Mouse (Mus musculus): ENCODE measurements around the gene Dnal1. TPM values are rescaled to one million over a fixed set of nuclear protein-coding genes. Genes with fewer than 3 reads are reported as not detected.

The Dnal1 gene
- polyA plus RNA-seq, 1 experiment = not detected

DNA sequence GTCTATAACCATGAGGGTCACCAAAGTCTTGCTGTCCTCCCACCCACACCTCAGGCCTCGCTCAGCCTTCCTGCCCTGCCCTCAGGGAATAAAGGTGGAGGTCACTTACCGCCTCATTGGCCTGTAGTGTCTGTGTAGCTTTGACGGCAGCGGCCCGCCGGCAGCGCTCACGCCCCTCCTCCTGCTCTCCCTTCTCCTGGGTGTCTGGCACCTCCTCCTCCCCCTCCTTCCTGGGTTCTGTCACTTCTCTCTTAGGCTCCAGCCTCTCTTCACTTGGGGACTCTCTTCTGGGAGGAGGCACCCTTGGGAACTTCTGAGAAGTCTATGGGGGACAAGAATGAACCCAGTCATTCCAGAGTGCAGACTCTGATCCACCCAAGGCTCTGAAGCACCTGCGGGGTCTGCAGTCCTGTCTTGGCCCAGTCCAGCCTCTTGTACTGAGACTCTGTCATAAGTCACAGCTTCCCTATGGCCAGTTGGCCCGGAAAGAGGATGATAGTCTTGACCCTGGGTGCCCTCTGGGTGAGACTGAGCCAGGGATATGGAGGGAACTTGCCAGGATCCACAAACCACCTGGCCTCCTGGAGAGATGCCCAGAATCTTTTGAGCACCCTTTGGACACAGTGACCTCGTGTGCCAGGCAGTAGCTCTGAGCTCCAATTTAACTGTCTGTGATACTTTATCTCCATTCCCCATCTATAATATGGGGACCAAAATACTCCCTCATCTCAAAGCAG, 40.8 kb downstream of the Dnal1 start:
- 60% methylated on average over 11 of the region's 11 CpGs for WGBS
- no peak overlapping the region for H3K27ac ChIP-seq (ENCODE audit: insufficient read depth, low read depth, low read length)
- TF ChIP-seq POLR2A (IDR thresholded peaks at IDR 0.05; ENCODE audit: insufficient read depth, low read depth, low read length) = no peak
- no peak for TF ChIP-seq CTCF (IDR thresholded peaks at IDR 0.05; ENCODE audit: insufficient read depth, low read depth, low read length)
- H3K4me3 ChIP-seq (ENCODE audit: insufficient read depth, low read depth, low read length) = no peak overlapping the region
- H3K4me1 ChIP-seq (ENCODE audit: control insufficient read depth, insufficient read depth, low read length) = peaks cover 16% of the 10 kb centered on the region

- Histone ChIP-seq H3K27ac (ENCODE audit: insufficient read depth, low read depth, low read length) (no peak overlapping the region), H3K4me3 (ENCODE audit: insufficient read depth, low read depth, low read length) (no peak overlapping the region), H3K4me1 (ENCODE audit: control insufficient read depth, insufficient read depth, low read length) (peaks cover 14% of the 10 kb centered on the region)
- no peak for TF ChIP-seq POLR2A (IDR thresholded peaks at IDR 0.05; ENCODE audit: insufficient read depth, low read depth, low read length)
- TF ChIP-seq CTCF (IDR thresholded peaks at IDR 0.05; ENCODE audit: insufficient read depth, low read depth, low read length) = no peak
- 43% methylated on average over 2 of the region's 2 CpGs for WGBS
Measured at GRCm38 (mm10) chr12:84155523-84155871, 41.3 kb downstream of the Dnal1 start.

DNA sequence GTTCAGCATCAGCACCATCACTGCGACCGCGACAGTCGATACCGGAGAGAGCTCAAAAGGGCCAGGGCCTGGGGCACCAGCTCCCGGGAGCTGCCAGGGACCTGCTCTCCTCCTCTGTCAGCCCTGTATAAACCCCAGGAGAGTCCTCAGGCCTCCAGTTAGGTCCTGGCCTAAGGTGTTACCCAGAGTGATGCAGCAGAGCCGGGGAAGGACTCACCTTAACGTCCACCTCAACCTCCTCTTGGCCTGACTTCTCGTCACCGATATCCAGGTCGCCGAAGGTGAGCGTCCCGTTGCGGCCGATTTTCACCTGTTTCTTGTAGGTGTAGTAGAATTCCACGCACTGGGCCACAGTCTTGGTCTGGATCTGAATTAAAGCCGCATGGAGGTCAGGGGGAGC, 42.0 kb downstream of the Dnal1 start:
- no peak overlapping the region for H3K4me3 ChIP-seq (ENCODE audit: insufficient read depth, low read depth, low read length)
- 92% methylated on average over 18 of the region's 18 CpGs for WGBS
- H3K4me1 ChIP-seq (ENCODE audit: control insufficient read depth, insufficient read depth, low read length) = peaks cover 12% of the 10 kb centered on the region
- no peak for TF ChIP-seq CTCF (IDR thresholded peaks at IDR 0.05; ENCODE audit: insufficient read depth, low read depth, low read length)
- no peak for TF ChIP-seq POLR2A (IDR thresholded peaks at IDR 0.05; ENCODE audit: insufficient read depth, low read depth, low read length)
- no peak overlapping the region for H3K27ac ChIP-seq (ENCODE audit: insufficient read depth, low read depth, low read length)

DNA sequence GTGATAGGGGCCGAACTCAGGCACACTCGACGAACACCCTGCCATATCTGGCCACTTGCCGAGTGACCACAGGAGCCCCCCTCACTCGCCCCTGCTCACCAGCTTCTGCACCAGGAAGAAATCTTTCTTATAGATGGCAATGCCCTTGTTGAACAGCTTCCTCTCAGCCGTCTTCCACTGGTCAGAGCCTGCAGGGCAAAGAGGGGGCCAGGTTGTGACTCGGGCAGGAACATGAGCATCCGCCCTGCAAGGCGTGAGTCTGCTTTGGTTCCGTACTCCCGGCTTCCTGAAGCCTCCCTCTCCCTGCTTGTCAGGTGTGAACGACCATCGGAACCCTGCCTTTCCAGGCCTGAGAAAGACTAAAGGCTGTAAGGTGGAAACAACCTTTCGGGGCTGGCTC, 44.0 kb downstream of the Dnal1 start:
- peaks cover 10% of the 10 kb centered on the region for H3K4me1 ChIP-seq (ENCODE audit: control insufficient read depth, insufficient read depth, low read length)
- no peak for TF ChIP-seq POLR2A (IDR thresholded peaks at IDR 0.05; ENCODE audit: insufficient read depth, low read depth, low read length)
- TF ChIP-seq CTCF (IDR thresholded peaks at IDR 0.05; ENCODE audit: insufficient read depth, low read depth, low read length) = no peak
- no peak overlapping the region for H3K4me3 ChIP-seq (ENCODE audit: insufficient read depth, low read depth, low read length)
- no peak overlapping the region for H3K27ac ChIP-seq (ENCODE audit: insufficient read depth, low read depth, low read length)
- WGBS = 93% methylated on average over 14 of the region's 14 CpGs

- WGBS = 84% methylated on average over 8 of the region's 8 CpGs
- Histone ChIP-seq H3K4me1 (ENCODE audit: control insufficient read depth, insufficient read depth, low read length) (peaks cover 11% of the 10 kb centered on the region), H3K4me3 (ENCODE audit: insufficient read depth, low read depth, low read length) (no peak overlapping the region), H3K27ac (ENCODE audit: insufficient read depth, low read depth, low read length) (no peak overlapping the region)
- no peak for TF ChIP-seq CTCF (IDR thresholded peaks at IDR 0.05; ENCODE audit: insufficient read depth, low read depth, low read length)
- no peak for TF ChIP-seq POLR2A (IDR thresholded peaks at IDR 0.05; ENCODE audit: insufficient read depth, low read depth, low read length)
Measured at GRCm38 (mm10) chr12:84160491-84160890, 46.3 kb downstream of the Dnal1 start.

- Histone ChIP-seq H3K4me3 (ENCODE audit: insufficient read depth, low read depth, low read length) (no peak overlapping the region), H3K4me1 (ENCODE audit: control insufficient read depth, insufficient read depth, low read length) (peaks cover 15% of the 10 kb centered on the region), H3K27ac (ENCODE audit: insufficient read depth, low read depth, low read length) (no peak overlapping the region)
- 60% methylated on average over 8 of the region's 8 CpGs for whole genome bisulfite sequencing
- TF ChIP-seq POLR2A (IDR thresholded peaks at IDR 0.05; ENCODE audit: insufficient read depth, low read depth, low read length) (no peak), CTCF (IDR thresholded peaks at IDR 0.05; ENCODE audit: insufficient read depth, low read depth, low read length) (no peak)
Measured at GRCm38 (mm10) chr12:84161116-84161515, 47.0 kb downstream of the Dnal1 start.

GRCm38 (mm10) chr12:84161616-84162433, 47.7 kb downstream of the Dnal1 start:
- Histone ChIP-seq H3K4me3 (ENCODE audit: insufficient read depth, low read depth, low read length) (no peak overlapping the region), H3K27ac (ENCODE audit: insufficient read depth, low read depth, low read length) (no peak overlapping the region), H3K4me1 (ENCODE audit: control insufficient read depth, insufficient read depth, low read length) (peaks cover 15% of the 10 kb centered on the region)
- no peak for TF ChIP-seq POLR2A (IDR thresholded peaks at IDR 0.05; ENCODE audit: insufficient read depth, low read depth, low read length)
- TF ChIP-seq CTCF (IDR thresholded peaks at IDR 0.05; ENCODE audit: insufficient read depth, low read depth, low read length) = no peak; the same call in 1 of the 2 replicates
- WGBS = 74% methylated on average over 14 of the region's 14 CpGs

DNA sequence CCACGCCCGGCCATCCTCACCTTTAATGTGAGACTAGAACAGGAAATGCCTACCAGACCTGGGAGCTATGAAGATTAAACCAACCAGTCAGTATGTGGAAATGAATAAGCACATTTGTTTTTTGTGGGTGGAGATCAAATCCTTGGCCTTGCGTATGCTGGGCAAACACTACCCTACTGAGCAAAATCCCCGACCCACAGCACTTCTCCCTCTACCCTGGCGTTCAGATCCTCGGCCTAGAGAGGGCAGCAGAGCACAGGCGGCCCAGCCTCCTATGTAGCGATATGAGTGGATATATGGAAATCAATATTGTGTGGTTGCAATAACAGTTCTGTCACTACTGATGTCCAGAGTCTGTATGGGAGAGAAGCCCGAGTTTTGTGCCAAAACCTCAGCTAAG, 49.0 kb downstream of the Dnal1 start:
- no peak overlapping the region for H3K27ac ChIP-seq (ENCODE audit: insufficient read depth, low read depth, low read length)
- H3K4me1 ChIP-seq (ENCODE audit: control insufficient read depth, insufficient read depth, low read length) = peaks cover 15% of the 10 kb centered on the region
- 84% methylated on average over 9 of the region's 9 CpGs for WGBS
- no peak overlapping the region for H3K4me3 ChIP-seq (ENCODE audit: insufficient read depth, low read depth, low read length)
- TF ChIP-seq CTCF (IDR thresholded peaks at IDR 0.05; ENCODE audit: insufficient read depth, low read depth, low read length) (no peak), POLR2A (IDR thresholded peaks at IDR 0.05; ENCODE audit: insufficient read depth, low read depth, low read length) (no peak)

DNA sequence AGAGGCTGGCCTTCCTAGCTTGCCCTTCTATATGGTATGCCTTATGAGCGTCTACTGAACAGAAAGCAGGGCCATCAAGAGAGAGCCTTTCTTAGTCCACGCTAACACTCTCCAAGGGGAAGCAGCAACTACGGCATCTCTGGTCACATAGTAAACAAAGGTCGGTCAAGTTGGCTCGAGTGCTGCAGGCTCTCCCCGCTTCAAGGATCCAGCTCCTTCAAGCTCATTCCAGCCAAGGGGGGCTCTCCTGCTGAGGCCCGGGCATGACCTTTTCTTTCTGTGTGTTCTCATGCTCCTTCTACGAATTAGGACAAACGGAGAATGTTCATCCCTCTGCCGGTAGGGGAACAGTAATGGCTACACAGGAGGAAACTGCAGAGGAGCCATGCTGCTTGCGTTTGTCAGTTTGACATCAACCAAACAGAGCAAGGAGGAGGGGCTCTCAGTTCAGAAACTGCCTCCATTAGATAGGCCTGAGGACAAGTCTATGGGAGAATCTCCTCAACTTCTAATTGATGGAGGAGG, 49.5 kb downstream of the Dnal1 start:
- no peak overlapping the region for H3K4me3 ChIP-seq (ENCODE audit: insufficient read depth, low read depth, low read length)
- H3K4me1 ChIP-seq (ENCODE audit: control insufficient read depth, insufficient read depth, low read length) = peaks cover 15% of the 10 kb centered on the region
- no peak overlapping the region for H3K27ac ChIP-seq (ENCODE audit: insufficient read depth, low read depth, low read length)
- 73% methylated on average over 11 of the region's 11 CpGs for WGBS
- TF ChIP-seq POLR2A (IDR thresholded peaks at IDR 0.05; ENCODE audit: insufficient read depth, low read depth, low read length) = no peak
- no peak for TF ChIP-seq CTCF (IDR thresholded peaks at IDR 0.05; ENCODE audit: insufficient read depth, low read depth, low read length)
